Mouse (Mus musculus): ENCODE measurements around the gene Cdk4. TPM values are rescaled to one million over a fixed set of nuclear protein-coding genes. Genes with fewer than 3 reads are reported as not detected.
A peak's percentile ranks its signal among the peaks of the same experiment; 100 is the strongest.

Cdk4 gene
- total RNA-seq, 2 experiments from 2014 or later = 567 to 827 TPM

- ATAC-seq (replicated peaks; ENCODE audit: poor library complexity) = no peak
Observed at GRCm38 (mm10) chr10:127094382-127094802, 31.1 kb downstream of the Cdk4 start.

GRCm38 (mm10) chr10:127098514-127098913 is 35.2 kb downstream of the Cdk4 start:
- ATAC-seq (replicated peaks; ENCODE audit: poor library complexity) = no peak

DNA sequence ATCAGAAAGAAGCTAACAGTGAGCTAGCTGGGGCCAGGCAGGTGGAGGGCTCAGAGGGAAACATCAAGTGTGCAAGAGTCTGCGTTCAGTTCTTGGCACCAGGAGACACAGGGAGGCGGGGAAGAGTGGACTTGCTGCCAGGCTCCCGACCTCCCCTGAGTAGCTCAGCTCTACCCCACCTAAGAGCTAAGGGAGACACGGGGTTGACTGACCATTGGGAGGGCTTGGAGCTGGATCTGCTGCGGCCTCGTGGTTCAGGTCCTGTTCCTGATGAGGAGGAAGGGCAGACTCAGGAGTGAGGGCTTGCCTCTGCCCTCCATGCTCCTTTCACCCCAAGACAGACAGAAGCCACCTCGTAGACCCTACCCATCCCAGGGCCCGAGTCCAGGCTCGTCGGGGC is 35.9 kb downstream of the Cdk4 start:
- ATAC-seq (replicated peaks; ENCODE audit: poor library complexity) = no peak

DNA sequence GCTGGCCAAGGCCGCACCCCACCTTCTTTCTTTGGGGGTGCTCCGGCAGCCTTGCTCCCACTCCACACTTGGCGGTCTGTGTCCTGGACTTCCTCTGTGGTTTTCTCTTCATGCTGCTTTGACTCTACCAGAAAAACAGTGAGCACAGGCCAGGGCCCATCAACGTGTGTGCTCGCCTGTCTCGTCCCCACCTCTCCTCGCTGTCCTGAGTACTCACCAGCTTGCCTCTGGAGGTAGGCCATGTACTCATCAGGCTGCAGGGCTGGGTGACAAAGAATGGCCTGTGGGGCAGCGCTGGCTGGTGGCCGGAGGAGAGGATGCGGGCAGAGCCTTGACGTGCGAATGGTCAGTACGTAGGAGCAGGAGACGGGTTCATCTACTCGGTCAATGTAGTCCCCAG is 36.5 kb downstream of the Cdk4 start:
- ATAC-seq (replicated peaks; ENCODE audit: poor library complexity) = peak; percentile 7; the same call in 1 of the 2 replicates

DNA sequence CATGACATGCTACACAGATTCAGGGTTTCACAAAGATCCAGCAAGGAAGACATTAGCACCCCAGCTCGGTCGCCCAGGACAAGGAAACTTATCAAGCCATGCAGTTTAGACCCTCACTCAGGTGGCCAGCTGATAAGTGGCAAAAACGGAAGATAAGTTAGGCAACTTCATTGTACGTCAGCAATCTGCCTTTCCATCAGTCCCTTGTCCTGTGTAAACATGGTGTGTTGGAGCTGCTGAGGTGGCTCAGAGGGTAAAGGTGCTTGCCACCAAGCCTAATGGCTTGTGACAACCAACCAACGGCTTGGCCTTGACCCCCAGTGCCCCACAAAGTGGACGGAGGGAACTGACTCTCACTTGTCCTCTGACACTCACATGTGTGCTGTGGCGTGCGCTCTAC is 37.1 kb downstream of the Cdk4 start:
- ATAC-seq (replicated peaks; ENCODE audit: poor library complexity) = peak; percentile 40

- ATAC-seq (replicated peaks; ENCODE audit: poor library complexity) = peak; percentile 38
Observed at GRCm38 (mm10) chr10:127101151-127101550, 37.8 kb downstream of the Cdk4 start.

- peak; percentile 47 for ATAC-seq (replicated peaks; ENCODE audit: poor library complexity)
Observed at GRCm38 (mm10) chr10:127103631-127104030, 40.3 kb downstream of the Cdk4 start.

DNA sequence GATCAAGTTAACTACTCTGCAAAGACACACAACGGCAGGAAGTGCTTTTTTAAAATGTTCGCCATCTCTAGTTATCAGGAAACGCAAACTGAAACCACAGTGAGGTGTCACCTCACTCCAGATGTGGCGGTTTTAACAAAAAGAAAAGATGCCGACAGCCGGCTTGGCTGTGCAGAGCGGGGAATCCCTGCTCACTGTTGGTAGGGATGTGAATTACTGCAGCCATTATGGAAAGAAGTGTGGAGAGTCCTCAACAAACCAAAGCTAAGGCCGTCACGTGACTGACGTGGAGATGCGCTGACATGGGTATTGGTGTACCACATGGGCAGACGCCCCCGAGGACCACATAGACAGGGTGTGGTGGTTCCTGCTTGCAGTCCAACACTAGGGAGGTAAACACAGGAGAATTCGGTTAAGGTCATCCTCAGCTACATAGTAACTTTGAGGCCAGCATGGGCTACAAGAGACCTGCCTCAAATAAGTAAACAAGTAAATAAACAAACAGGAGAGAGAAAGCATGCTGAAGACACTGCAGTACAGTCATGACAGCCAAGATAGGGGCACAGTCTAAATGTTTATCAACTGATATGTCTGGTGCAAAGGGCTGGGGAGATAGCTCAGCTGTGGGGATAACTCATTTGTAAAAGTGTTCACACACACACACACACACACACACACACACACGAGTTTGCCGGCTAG is 44.4 kb downstream of the Cdk4 start:
- ATAC-seq (replicated peaks; ENCODE audit: poor library complexity) = peak; percentile 43

DNA sequence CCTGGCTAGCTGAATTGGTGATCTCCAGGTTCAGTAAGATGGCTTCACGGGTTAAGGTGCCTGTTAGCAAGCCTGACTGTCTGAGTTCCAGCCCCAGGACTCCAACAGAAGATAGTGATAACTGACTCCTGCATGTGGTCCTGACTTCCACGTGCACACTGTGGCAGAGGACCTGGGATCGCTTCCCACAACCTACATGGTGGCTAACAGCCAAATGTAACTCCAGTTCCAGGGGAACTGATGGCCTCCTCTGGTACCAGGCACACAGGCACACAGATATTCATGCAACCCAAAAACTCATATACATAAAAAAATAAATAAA is 44.9 kb downstream of the Cdk4 start:
- peak; percentile 20 for ATAC-seq (replicated peaks; ENCODE audit: poor library complexity)

DNA sequence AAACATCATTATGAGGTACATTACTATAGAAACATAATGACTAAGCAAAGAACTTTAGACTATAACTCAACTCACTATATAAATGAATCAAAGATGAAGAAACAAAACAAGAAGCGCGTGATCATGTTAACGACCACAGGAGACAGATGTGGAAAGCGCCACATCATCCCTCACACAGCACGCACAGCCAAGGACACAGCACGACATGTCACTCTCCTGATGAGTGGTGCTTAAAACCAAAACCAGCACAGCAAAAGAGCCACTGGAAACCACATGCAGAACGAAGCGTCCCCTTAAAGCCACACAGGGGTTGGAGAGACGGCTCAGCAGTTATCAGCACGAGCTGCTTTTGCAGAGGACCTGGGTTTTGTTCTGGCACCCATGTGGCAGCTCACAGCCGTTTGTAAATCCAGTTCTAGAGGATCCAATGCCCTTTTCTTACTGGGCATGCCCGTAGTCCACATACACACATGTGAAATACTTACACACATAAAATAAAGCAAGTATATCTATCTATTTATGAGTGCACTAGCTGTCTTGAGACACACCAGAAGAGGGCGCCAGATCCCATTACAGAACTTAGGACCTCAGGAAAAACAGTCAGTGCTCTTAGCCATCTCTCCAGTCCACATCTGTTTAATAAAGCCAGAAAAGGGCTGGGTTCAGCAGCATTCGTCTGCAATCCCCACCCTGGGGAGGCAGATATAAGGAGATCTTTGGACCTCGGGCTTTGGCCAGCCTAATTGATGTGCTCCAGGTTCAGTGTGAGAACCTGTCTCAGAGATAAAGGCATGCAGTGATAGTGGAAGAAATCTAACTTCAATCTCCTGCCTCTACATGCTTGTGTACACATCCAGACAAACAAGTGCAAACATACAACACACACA is 47.9 kb downstream of the Cdk4 start:
- ATAC-seq (replicated peaks; ENCODE audit: poor library complexity) = peak; percentile 52

GRCm38 (mm10) chr10:127114408-127114807 is 51.1 kb downstream of the Cdk4 start:
- ATAC-seq (replicated peaks; ENCODE audit: poor library complexity) = peak; percentile 46

DNA sequence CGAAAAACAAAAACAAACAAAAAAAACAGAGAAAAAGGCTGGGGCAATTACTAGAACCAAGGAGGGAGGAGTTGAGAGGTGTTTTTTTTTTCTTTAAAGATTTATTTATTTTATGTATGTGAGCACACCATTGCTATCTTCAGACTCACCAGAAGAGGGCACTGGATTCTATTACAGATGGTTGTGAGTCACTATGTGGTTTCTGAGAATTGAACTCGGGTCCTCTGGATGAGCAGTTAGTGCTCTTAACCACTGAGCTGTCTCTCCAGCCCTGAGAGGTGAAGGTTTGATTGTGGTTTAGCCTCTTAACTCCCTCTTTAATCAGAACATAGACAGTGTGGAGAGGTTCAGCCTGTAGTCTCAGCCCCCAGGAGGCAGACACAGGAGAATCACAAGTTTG is 51.7 kb downstream of the Cdk4 start:
- peak; percentile 30 for ATAC-seq (replicated peaks; ENCODE audit: poor library complexity)

Other genes with a start within 250 kb of the Cdk4 start
- gene Atp23, start 162.2 kb upstream of the Cdk4 start, total RNA-seq (2015) = 25.1 and 30.4 TPM in 2 replicates
- 10.3 and 11.1 TPM in 2 replicates for gene Atp23, start 162.2 kb upstream of the Cdk4 start, total RNA-seq (2017)
- gene Ctdsp2, start 84.8 kb upstream of the Cdk4 start, total RNA-seq (2015) = 40.3 and 42.1 TPM in 2 replicates
- gene Ctdsp2, start 84.8 kb upstream of the Cdk4 start, total RNA-seq (2017) = 16.1 and 20.9 TPM in 2 replicates
- not detected in 2 replicates for gene Avil, start 62.8 kb upstream of the Cdk4 start, total RNA-seq (2015)
- gene Avil, start 62.8 kb upstream of the Cdk4 start, total RNA-seq (2017) = 0.03 TPM in 1 of 2 replicates, not detected in the other
- 46.6 and 48.6 TPM in 2 replicates for gene Tsfm, start 32.7 kb upstream of the Cdk4 start, total RNA-seq (2015)
- gene Tsfm, start 32.7 kb upstream of the Cdk4 start, total RNA-seq (2017) = 42.8 and 45.6 TPM in 2 replicates
- 36.5 and 46.6 TPM in 2 replicates for gene Mettl1, start 22.1 kb upstream of the Cdk4 start, total RNA-seq (2015)
- 22.7 and 30.9 TPM in 2 replicates for gene Mettl1, start 22.1 kb upstream of the Cdk4 start, total RNA-seq (2017)
- gene Eef1akmt3, start 22.0 kb upstream of the Cdk4 start, total RNA-seq (2015) = 0.07 TPM in 1 of 2 replicates, not detected in the other
- gene Eef1akmt3, start 22.0 kb upstream of the Cdk4 start, total RNA-seq (2017) = not detected in 2 replicates
- gene Cyp27b1, start 15.3 kb upstream of the Cdk4 start, total RNA-seq (2015) = 0.10 TPM in 1 of 2 replicates, not detected in the other
- 0.30 TPM in 1 of 2 replicates, not detected in the other for gene Cyp27b1, start 15.3 kb upstream of the Cdk4 start, total RNA-seq (2017)
- 0.05 and 0.10 TPM in 2 replicates for gene March9, start 3.4 kb upstream of the Cdk4 start, total RNA-seq (2015)
- 0.08 TPM in 1 of 2 replicates, not detected in the other for gene March9, start 3.4 kb upstream of the Cdk4 start, total RNA-seq (2017)
- 93.8 and 97.5 TPM in 2 replicates for gene Tspan31, start 6.7 kb downstream of the Cdk4 start, total RNA-seq (2015)
- 67.2 and 73.0 TPM in 2 replicates for gene Tspan31, start 6.7 kb downstream of the Cdk4 start, total RNA-seq (2017)
- gene Agap2, start 11.8 kb downstream of the Cdk4 start, total RNA-seq (2015) = 5.3 and 9.7 TPM in 2 replicates
- 37.4 and 41.4 TPM in 2 replicates for gene Agap2, start 11.8 kb downstream of the Cdk4 start, total RNA-seq (2017)
- 40.1 and 43.7 TPM in 2 replicates for gene Os9, start 57.6 kb downstream of the Cdk4 start, total RNA-seq (2015)
- 192 and 207 TPM in 2 replicates for gene Os9, start 57.6 kb downstream of the Cdk4 start, total RNA-seq (2017)
- gene B4galnt1, start 101.7 kb downstream of the Cdk4 start, total RNA-seq (2015) = 212 and 219 TPM in 2 replicates
- 122 and 139 TPM in 2 replicates for gene B4galnt1, start 101.7 kb downstream of the Cdk4 start, total RNA-seq (2017)
- gene Slc26a10, start 117.1 kb downstream of the Cdk4 start, total RNA-seq (2015) = not detected in 2 replicates
- 0.84 and 0.87 TPM in 2 replicates for gene Slc26a10, start 117.1 kb downstream of the Cdk4 start, total RNA-seq (2017)
- 1.7 and 3.1 TPM in 2 replicates for gene Arhgef25, start 126.5 kb downstream of the Cdk4 start, total RNA-seq (2015)
- 3.0 and 5.3 TPM in 2 replicates for gene Arhgef25, start 126.5 kb downstream of the Cdk4 start, total RNA-seq (2017)
- gene Dtx3, start 132.2 kb downstream of the Cdk4 start, total RNA-seq (2015) = 23.8 and 28.0 TPM in 2 replicates
- 18.0 and 19.3 TPM in 2 replicates for gene Dtx3, start 132.2 kb downstream of the Cdk4 start, total RNA-seq (2017)
- gene Pip4k2c, start 148.1 kb downstream of the Cdk4 start, total RNA-seq (2015) = 9.7 and 11.2 TPM in 2 replicates
- 11.4 and 12.1 TPM in 2 replicates for gene Pip4k2c, start 148.1 kb downstream of the Cdk4 start, total RNA-seq (2017)
- 0.05 and 0.25 TPM in 2 replicates for gene Kif5a, start 199.8 kb downstream of the Cdk4 start, total RNA-seq (2015)
- gene Kif5a, start 199.8 kb downstream of the Cdk4 start, total RNA-seq (2017) = 0.04 and 0.20 TPM in 2 replicates
- gene Dctn2, start 202.8 kb downstream of the Cdk4 start, total RNA-seq (2015) = 63.6 and 66.8 TPM in 2 replicates
- gene Dctn2, start 202.8 kb downstream of the Cdk4 start, total RNA-seq (2017) = 87.4 and 101 TPM in 2 replicates
- gene Mbd6, start 225.5 kb downstream of the Cdk4 start, total RNA-seq (2015) = 41.9 and 44.0 TPM in 2 replicates
- gene Mbd6, start 225.5 kb downstream of the Cdk4 start, total RNA-seq (2017) = 4.1 and 6.8 TPM in 2 replicates
- gene Mars, start 248.3 kb downstream of the Cdk4 start, total RNA-seq (2015) = 88.3 and 93.1 TPM in 2 replicates
- gene Mars, start 248.3 kb downstream of the Cdk4 start, total RNA-seq (2017) = 196 and 210 TPM in 2 replicates

All from megakaryocyte progenitor cell, adult 5-6 weeks (primary cell).